Mouse (Mus musculus): ENCODE results near the gene Pagr1a. TPM values are rescaled to one million over a fixed set of nuclear protein-coding genes. Genes with fewer than 3 reads are reported as not detected.
A peak's percentile ranks its signal among the peaks of the same experiment; 100 is the strongest.

The Pagr1a gene
- polyA plus RNA-seq, 1 experiment: not detected

- Histone ChIP-seq H3K4me3 (ENCODE audit: insufficient read depth, low read depth, low read length) (no peak overlapping the region), H3K4me1 (ENCODE audit: control insufficient read depth, insufficient read depth, low read length) (peaks cover 67% of the 10 kb centered on the region), H3K27ac (ENCODE audit: insufficient read depth, low read depth, low read length) (0 out of 2 replicates have a peak overlapping the region, but pooled peaks have one; percentile 6)
- WGBS: 28% methylated on average over 6 of the region's 6 CpGs
- TF ChIP-seq POLR2A (IDR thresholded peaks at IDR 0.05; ENCODE audit: insufficient read depth, low read depth, low read length) (no peak), CTCF (IDR thresholded peaks at IDR 0.05; ENCODE audit: insufficient read depth, low read depth, low read length) (no peak)
These were observed 796 bp upstream of the Pagr1a start for GRCm38 (mm10) chr7:127017950-127018345.

GRCm38 (mm10) chr7:127016486-127016938, 640 bp downstream of the Pagr1a start:
- TF ChIP-seq POLR2A (IDR thresholded peaks at IDR 0.05; ENCODE audit: insufficient read depth, low read depth, low read length) (no peak), CTCF (IDR thresholded peaks at IDR 0.05; ENCODE audit: insufficient read depth, low read depth, low read length) (no peak)
- WGBS: 0% methylated on average over 22 of the region's 22 CpGs
- H3K4me1 ChIP-seq (ENCODE audit: control insufficient read depth, insufficient read depth, low read length): peaks cover 58% of the 10 kb centered on the region

GRCm38 (mm10) chr7:127016481-127016485, 869 bp downstream of the Pagr1a start, which contains the start of gene Pagr1b:
Pagr1b (minus strand) TSS chr7:127016484.
- TF ChIP-seq POLR2A (IDR thresholded peaks at IDR 0.05; ENCODE audit: insufficient read depth, low read depth, low read length) (no peak), CTCF (IDR thresholded peaks at IDR 0.05; ENCODE audit: insufficient read depth, low read depth, low read length) (no peak)
- H3K4me1 ChIP-seq (ENCODE audit: control insufficient read depth, insufficient read depth, low read length): peaks cover 56% of the 10 kb centered on the region
- peak within 1 kb of the TSS; percentile 94 for H3K27ac ChIP-seq (ENCODE audit: insufficient read depth, low read depth, low read length)
- H3K4me3 ChIP-seq (ENCODE audit: insufficient read depth, low read depth, low read length): peak within 1 kb of the TSS; percentile 91

More at GRCm38 (mm10) chr7:127016486-127016938, 640 bp downstream of the Pagr1a start:
- Histone ChIP-seq H3K27ac (ENCODE audit: insufficient read depth, low read depth, low read length) (peak overlapping the region; percentile 94), H3K4me3 (ENCODE audit: insufficient read depth, low read depth, low read length) (peak overlapping the region; percentile 91)

- peak overlapping the region; percentile 91 for H3K4me3 ChIP-seq (ENCODE audit: insufficient read depth, low read depth, low read length)
- TF ChIP-seq POLR2A (IDR thresholded peaks at IDR 0.05; ENCODE audit: insufficient read depth, low read depth, low read length) (no peak), CTCF (IDR thresholded peaks at IDR 0.05; ENCODE audit: insufficient read depth, low read depth, low read length) (no peak)
- 1% methylated on average over 10 of the region's 10 CpGs for WGBS
- H3K27ac ChIP-seq (ENCODE audit: insufficient read depth, low read depth, low read length): peak overlapping the region; percentile 94
- H3K4me1 ChIP-seq (ENCODE audit: control insufficient read depth, insufficient read depth, low read length): peaks cover 54% of the 10 kb centered on the region
These were observed 1.1 kb downstream of the Pagr1a start for GRCm38 (mm10) chr7:127016081-127016480.

GRCm38 (mm10) chr7:127014993-127015392, 2.2 kb downstream of the Pagr1a start:
- H3K27ac ChIP-seq (ENCODE audit: insufficient read depth, low read depth, low read length): no peak overlapping the region
- TF ChIP-seq POLR2A (IDR thresholded peaks at IDR 0.05; ENCODE audit: insufficient read depth, low read depth, low read length) (no peak), CTCF (IDR thresholded peaks at IDR 0.05; ENCODE audit: insufficient read depth, low read depth, low read length) (no peak)
- no peak overlapping the region for H3K4me3 ChIP-seq (ENCODE audit: insufficient read depth, low read depth, low read length)
- peaks cover 52% of the 10 kb centered on the region for H3K4me1 ChIP-seq (ENCODE audit: control insufficient read depth, insufficient read depth, low read length)
- 89% methylated on average over 12 of the region's 12 CpGs for WGBS

- TF ChIP-seq CTCF (IDR thresholded peaks at IDR 0.05; ENCODE audit: insufficient read depth, low read depth, low read length): no peak
- 0 out of 2 replicates have a peak, but pooled peaks have one; percentile 14 for TF ChIP-seq POLR2A (IDR thresholded peaks at IDR 0.05; ENCODE audit: insufficient read depth, low read depth, low read length)
- H3K27ac ChIP-seq (ENCODE audit: insufficient read depth, low read depth, low read length): no peak within 1 kb of the TSS
These were observed 2.8 kb downstream of the Pagr1a start, which contains the start of gene Mvp for GRCm38 (mm10) chr7:127014320-127014719. Mvp (minus strand) TSS chr7:127014621.

GRCm38 (mm10) chr7:127013385-127013784, 3.8 kb downstream of the Pagr1a start:
- TF ChIP-seq POLR2A (IDR thresholded peaks at IDR 0.05; ENCODE audit: insufficient read depth, low read depth, low read length): no peak
- no peak for TF ChIP-seq CTCF (IDR thresholded peaks at IDR 0.05; ENCODE audit: insufficient read depth, low read depth, low read length)
- WGBS: 97% methylated on average over 6 of the region's 6 CpGs
- H3K4me1 ChIP-seq (ENCODE audit: control insufficient read depth, insufficient read depth, low read length): peaks cover 40% of the 10 kb centered on the region
- H3K27ac ChIP-seq (ENCODE audit: insufficient read depth, low read depth, low read length): no peak overlapping the region
- H3K4me3 ChIP-seq (ENCODE audit: insufficient read depth, low read depth, low read length): no peak overlapping the region

More at GRCm38 (mm10) chr7:127014320-127014719, 2.8 kb downstream of the Pagr1a start, which contains the start of gene Mvp:
- peak within 1 kb of the TSS; percentile 43 for H3K4me3 ChIP-seq (ENCODE audit: insufficient read depth, low read depth, low read length)
- WGBS: 67% methylated on average over 11 of the region's 11 CpGs
- H3K4me1 ChIP-seq (ENCODE audit: control insufficient read depth, insufficient read depth, low read length): peaks cover 45% of the 10 kb centered on the region

GRCm38 (mm10) chr7:127012845-127013244, 4.3 kb downstream of the Pagr1a start:
- Histone ChIP-seq H3K4me3 (ENCODE audit: insufficient read depth, low read depth, low read length) (no peak overlapping the region), H3K27ac (ENCODE audit: insufficient read depth, low read depth, low read length) (no peak overlapping the region), H3K4me1 (ENCODE audit: control insufficient read depth, insufficient read depth, low read length) (peaks cover 40% of the 10 kb centered on the region)
- whole genome bisulfite sequencing: 97% methylated on average over 10 of the region's 10 CpGs
- TF ChIP-seq POLR2A (IDR thresholded peaks at IDR 0.05; ENCODE audit: insufficient read depth, low read depth, low read length): no peak
- no peak for TF ChIP-seq CTCF (IDR thresholded peaks at IDR 0.05; ENCODE audit: insufficient read depth, low read depth, low read length)

- Histone ChIP-seq H3K4me3 (ENCODE audit: insufficient read depth, low read depth, low read length) (no peak overlapping the region), H3K27ac (ENCODE audit: insufficient read depth, low read depth, low read length) (no peak overlapping the region), H3K4me1 (ENCODE audit: control insufficient read depth, insufficient read depth, low read length) (peaks cover 36% of the 10 kb centered on the region)
- WGBS: 92% methylated on average over 6 of the region's 6 CpGs
- TF ChIP-seq CTCF (IDR thresholded peaks at IDR 0.05; ENCODE audit: insufficient read depth, low read depth, low read length) (no peak), POLR2A (IDR thresholded peaks at IDR 0.05; ENCODE audit: insufficient read depth, low read depth, low read length) (no peak)
These were observed 4.8 kb downstream of the Pagr1a start for GRCm38 (mm10) chr7:127012374-127012773.

- TF ChIP-seq CTCF (IDR thresholded peaks at IDR 0.05; ENCODE audit: insufficient read depth, low read depth, low read length) (no peak), POLR2A (IDR thresholded peaks at IDR 0.05; ENCODE audit: insufficient read depth, low read depth, low read length) (no peak)
- H3K4me1 ChIP-seq (ENCODE audit: control insufficient read depth, insufficient read depth, low read length): peaks cover 36% of the 10 kb centered on the region
- WGBS: 65% methylated on average over 2 of the region's 2 CpGs
- H3K27ac ChIP-seq (ENCODE audit: insufficient read depth, low read depth, low read length): no peak overlapping the region
- H3K4me3 ChIP-seq (ENCODE audit: insufficient read depth, low read depth, low read length): no peak overlapping the region
These were observed 5.4 kb downstream of the Pagr1a start for GRCm38 (mm10) chr7:127011717-127012116.
